Mouse (Mus musculus): Measurements from ENCODE around the gene Rcbtb2.

DNA sequence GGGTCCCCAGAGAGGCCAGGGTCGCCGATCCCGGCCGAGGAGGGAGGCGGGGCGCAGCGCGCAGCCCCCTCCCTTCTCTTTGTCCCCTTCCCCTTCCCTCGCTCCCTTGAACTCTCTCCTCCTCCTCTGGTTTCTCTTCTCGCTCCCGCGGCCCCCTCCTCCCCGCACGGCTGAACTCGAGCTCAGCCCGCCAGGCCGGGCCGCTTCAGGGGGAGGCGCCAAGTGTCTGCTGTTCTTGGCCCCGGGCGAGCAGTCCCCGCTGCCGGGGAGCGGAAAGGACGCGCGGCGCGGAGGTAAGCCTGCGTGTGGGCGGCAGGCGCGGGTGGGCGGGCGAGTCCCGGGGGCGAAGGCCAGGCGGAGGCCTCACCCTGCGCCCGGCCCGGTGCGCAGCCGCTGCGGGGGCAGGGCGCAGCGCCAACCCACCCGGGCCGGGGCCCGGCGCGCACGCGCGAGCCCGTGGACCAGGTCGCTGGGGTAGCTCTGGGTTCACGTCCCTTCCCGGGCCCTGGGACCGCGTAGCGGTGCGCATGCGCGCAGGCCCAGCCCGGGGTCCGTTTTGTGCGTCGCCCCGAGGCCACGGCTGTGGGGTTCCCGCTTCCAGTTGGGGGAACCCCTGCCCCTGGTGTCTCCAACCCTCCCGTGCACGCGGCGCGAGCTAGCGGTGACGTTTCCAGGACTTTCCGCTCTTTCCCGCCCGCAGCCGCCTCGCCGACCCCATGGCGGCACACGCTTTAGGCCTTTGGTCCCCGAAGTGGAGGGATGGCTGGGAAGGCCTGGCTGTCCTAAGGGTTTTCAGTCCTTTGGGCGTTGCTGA is 20.3 kb downstream of the Rcbtb2 start:
- TF ChIP-seq CTCF (IDR thresholded peaks at IDR 0.05; ENCODE audit: low read depth) (peak; percentile 7; the same call in 1 of the 2 replicates), EP300 (optimal IDR thresholded peaks at IDR 0.05) (no peak)

Measured in stomach, postnatal 0 days (tissue).